Mouse (Mus musculus) c-Kit-positive CD71-negative TER-119-negative erythroid progenitor cells, embryonic 14.5 days (primary cell): ENCODE measurements around the gene Ncdn.

Experiments used
- DNase-seq: peaks from one replicate; pipeline ENCODE4 v3.0.0-alpha.2; 2013; ENCODE audit warnings: low read depth

Ncdn gene

GRCm38 (mm10) chr4:126753268-126754230 is at the start of gene Ncdn, which contains the start of gene AU040320:
Ncdn (minus strand) TSS chr4:126753438.
AU040320 (plus strand) TSS chr4:126753544.
- peak; percentile 91 for DNase-seq

DNA sequence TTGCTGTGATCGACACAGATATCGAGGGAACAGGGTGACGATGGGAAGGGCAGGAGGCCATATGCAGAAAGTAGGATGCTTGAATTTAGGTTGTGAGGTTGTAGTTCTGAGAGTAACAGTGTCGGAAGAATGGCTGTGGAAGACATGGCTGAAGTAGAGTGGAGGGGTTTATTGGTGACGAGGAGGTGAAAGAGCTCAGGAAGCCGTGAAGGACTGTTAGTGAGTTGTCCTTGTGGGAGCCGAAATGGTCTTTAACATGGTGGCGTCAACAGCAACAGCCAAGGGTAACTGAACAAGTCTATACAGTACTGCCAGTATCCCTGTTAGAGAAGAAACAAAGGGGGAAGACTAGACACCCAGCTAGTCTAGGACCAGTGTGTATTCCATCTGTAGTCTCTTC is 48.9 kb upstream of the Ncdn start:
- DNase-seq = no peak

DNA sequence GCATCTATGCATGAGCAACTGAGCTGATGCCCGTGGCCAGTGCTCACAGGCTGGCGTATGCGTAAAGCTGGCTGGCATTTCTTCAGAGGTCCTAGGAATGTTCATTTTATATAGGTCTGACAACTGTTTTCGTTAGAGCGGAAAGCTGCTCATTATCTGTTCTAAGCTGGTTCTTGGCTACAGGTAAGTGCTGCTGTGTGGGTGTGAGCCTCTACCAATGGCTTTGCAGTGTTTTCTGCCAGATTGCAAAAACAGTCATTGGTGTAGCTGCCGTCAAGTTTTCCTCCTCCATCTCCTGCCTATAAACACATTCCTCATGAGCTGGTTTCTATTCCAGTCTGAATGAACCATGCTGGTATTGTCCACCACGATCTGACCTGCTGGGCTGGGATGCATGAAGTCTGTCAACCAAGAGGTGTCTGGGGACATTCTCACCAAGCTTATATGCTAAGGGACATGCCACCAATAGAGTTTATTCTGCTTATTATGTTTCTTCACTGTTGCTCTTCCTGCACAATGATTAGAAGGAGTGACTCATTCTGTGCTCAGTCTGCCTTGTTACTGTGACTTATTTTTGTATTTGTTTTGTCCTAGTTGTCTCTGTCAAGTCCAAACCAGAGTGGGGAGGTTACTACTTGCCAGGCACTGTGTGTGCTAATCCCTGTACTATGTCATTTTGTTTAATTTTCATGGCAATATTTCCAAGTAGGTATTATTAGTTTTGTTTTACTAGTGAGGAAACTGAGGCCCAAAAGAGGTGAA is 39.3 kb upstream of the Ncdn start:
- DNase-seq = no peak

DNA sequence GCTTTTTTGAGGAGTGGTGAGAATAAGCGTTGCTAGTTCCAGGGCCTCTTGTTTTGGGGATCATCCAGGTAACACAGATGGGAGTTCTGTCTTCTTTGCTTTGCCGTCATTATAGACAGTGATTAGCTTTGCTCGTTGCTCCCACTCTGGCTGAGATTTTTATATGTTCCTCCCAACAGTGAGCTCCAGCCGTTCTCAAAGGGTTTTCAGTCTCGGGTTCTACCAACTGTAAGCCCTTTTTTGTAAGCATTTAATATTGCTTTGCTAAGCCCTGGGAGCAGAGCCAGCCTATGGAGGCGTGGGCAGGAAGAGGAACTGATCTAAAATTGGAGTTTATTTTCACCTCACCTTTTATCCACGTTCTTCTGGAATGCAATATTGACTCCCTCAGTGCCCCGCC is 29.8 kb upstream of the Ncdn start:
- no peak for DNase-seq

GRCm38 (mm10) chr4:126782512-126782911 is 29.3 kb upstream of the Ncdn start:
- no peak for DNase-seq

DNA sequence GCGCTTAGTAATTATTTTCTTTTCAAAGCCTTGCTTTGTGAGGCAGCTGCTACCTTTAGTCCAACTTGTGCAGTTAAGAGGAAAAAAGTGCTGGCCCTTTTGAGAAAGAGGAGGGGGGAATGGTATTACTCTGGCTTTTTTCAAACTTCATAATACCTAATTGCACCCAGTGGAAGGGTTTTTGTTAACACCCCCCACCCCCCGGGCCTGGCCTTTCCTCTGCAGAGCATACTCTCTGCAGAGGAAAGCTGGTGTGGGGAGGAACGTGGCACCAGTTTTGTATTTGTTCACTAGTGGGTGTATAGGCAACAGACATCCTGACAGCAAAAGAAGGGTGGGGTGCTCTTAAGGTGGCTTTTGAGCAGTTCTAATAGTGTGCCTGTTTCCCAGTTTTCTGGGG is 28.6 kb upstream of the Ncdn start:
- DNase-seq = no peak

DNA sequence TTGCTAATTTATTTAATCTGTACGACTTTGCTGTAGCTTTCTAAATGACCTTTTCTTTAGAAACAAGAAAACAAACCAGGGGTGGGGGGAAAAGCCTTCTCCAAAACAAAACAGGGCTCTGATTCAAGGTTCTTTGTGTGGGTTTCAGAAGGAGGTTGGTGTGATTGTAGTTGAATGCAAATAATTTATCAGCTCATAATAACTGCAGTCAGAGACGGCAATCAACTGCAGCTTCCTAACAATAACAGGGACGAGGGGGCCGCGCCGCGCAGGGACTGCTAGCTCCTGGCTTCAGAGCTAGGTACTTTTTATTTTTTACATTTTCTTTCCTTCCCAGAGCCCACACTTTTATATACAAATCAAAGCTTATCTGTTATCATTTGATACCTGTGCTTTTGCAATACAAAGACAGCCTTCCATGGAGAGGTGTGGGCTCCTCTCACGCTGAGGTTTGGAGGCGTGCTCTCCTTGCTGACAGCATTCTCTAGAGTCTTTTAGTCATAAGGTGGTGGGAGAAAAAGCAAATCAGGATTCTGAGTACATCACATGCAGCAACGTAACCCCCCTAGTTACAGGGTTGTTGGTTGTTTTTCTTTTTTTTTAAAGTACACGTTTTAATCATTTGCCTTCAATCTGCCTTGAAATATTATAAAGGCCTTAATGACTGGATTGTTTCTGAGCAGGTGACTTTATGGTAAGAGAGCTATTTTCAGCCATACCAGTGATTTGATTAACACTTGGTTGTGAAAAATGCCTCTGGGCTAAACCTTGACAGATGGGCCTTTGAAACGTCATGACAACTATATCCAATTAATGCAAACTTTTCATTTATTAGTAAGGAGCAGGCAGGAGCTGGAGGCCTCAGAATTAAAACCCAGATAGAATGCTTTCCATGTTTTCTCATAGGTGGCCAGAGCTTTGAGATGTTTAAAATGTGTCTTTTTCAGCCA is 26.9 kb upstream of the Ncdn start:
- DNase-seq = no peak

- DNase-seq = no peak
Measured at GRCm38 (mm10) chr4:126779148-126779581, 25.9 kb upstream of the Ncdn start.

GRCm38 (mm10) chr4:126775182-126775581 is 21.9 kb upstream of the Ncdn start:
- no peak for DNase-seq

GRCm38 (mm10) chr4:126773871-126774270 is 20.6 kb upstream of the Ncdn start:
- no peak for DNase-seq

DNA sequence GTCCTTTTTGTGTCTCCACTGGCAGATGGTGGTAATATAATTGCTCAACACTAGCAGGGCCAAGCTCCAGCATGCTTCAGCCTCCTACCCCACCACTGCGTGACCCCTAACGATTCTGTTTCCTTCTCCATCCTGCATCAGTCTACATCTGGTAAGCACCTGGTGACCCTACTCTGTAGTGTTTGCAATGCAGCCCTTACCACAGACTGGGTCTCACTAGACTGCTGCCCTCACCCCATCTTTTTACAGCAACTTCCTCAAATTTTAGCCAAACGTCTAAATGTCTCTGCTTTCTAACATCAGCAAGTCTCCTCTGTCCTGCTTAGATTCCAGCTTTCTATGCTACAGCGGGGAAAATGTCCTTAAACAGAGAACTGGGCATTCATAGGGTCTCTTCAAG is 17.6 kb upstream of the Ncdn start:
- DNase-seq = no peak

- no peak for DNase-seq
Measured at GRCm38 (mm10) chr4:126769800-126770563, 16.7 kb upstream of the Ncdn start.

DNA sequence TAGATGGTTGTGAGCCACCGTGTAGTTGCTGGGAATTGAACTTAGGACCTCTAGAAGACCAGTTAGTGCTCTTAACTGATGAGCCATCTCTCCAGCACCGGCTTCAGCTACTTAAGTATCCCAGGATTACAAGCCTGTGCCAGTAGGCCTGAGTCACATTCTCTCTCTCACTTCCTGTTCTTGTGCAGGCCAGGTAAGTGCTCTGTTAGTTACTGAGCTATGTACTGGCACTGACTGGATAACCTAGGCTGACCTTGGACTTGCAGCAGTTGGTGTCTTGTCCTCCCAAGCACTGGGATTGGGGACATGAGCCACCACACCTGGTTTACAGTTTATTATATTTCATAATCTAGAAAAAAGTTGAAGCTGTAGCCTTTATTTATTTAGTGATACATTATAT is 10.2 kb upstream of the Ncdn start:
- no peak for DNase-seq

DNA sequence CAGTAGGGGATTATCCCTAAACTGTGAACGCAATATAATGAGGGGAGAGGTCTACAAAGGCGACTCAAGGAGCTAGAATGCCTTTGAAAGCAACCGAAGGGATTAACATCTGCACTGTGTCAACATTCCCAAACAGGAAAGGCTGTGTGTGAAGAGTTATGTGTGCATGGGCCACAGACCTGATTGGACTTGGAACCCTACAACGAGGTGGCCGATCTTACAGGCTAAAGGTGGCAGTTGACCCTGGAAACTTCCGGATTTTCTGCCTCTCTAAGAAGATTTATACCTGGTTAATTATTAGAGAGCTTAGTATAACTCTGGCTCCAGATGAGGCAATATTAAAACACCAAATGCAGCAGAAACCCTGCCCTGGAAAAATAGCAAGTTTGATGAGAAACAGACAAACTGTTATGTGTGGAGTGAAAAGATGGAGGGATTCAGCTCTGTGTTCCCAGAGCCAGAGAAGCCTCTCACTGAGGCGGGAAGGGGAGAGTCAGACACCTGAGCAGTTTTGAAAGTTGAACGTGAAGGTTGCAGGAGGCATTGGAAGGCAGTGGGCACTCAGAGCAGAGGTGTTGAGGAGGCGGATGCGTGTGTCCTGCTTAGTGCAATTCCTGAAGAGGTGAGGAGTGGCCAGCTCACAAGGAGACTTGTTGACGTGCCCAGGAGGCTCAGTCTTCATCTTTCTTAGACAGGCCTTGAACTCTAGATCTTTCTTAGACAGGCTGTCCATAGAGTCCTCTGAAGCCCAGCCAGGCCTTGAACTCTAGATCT is 9.5 kb upstream of the Ncdn start:
- DNase-seq = no peak

- DNase-seq = no peak
Measured at GRCm38 (mm10) chr4:126759435-126759834, 6.2 kb upstream of the Ncdn start.

DNA sequence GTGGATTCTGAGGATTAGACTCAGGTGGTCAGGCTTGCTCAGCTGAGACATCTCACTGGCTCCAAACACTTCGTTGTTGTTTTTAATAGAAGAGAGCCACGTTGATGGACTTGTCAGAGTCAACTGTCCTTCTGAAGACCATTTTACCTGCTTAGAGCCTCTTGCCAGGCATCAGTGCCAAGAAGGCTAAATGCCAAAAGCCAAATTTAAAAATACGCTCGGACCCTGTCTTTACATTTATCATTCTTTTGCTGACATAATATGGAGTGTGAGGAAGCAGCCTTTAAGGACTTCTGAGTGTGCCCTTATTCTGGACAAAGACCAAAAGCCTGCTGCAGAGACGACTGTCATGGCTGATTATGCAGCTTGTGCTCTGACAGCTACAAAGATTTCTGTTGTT is 5.1 kb upstream of the Ncdn start:
- no peak for DNase-seq

GRCm38 (mm10) chr4:126756766-126757165 is 3.5 kb upstream of the Ncdn start:
- no peak for DNase-seq

DNA sequence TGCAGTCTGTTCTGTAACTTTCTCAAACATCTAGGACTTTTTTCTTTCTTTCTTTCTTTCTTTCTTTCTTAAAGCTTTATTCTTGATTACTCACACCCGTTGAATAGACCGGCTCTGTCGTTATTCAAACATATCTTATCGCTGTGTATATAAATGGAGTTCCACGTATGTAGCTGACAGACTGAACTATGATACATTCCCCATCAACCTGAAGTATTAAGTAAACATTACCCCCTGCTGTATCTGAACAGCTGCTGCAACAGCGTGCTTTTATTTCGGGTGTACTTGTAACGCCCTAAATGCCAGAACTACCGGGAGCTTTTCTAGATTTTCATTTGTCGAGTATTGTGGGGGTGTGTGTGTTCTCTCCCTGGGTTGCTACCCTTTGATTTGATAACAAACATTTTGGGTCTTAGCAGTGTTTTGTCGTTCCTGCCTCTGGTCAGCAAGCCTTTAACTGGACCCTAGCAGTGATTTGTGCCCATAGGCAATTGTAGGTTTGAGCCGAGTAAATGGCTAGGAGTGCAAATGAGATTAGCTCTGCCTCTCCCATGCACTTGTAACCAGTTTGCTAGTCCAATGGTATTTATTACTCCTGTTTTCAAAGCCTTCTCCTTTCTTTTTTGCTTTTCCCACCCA is 1.6 kb upstream of the Ncdn start:
- DNase-seq = no peak

GRCm38 (mm10) chr4:126754231-126754611 is 983 bp upstream of the Ncdn start:
- DNase-seq = no peak

DNA sequence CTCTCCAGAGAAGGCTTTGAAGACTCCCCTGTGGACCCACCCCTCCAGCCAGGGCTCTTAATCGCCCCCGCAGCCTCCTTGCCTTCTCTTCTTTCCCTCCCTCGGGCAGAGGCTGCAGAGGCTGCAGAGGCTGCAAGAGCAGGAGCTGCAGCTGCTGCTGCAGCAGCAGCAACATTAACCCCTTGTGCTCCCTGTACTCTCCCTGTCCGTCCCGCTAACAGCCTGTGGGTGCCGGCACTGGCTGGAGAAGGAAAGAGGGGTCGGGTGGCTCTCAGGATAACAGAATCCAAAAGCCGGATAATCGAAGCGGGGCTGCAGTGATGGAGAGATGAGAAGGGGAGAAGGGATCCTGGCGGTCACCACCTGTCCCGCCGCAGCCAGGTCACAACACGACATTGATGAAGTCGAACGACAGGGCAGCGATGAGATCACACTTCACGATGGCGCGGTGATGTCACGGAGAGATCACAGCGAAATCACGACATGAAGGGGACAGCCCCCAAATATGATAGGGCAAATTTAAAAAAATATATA is 563 bp downstream of the Ncdn start:
- no peak for DNase-seq
